Mouse (Mus musculus) neural tube, embryonic 13.5 days (tissue): ENCODE measurements around the gene Kcnk1. TPM values are rescaled to one million over a fixed set of nuclear protein-coding genes. Genes with fewer than 3 reads are reported as not detected.

ENCODE experiments used
- ATAC-seq: fragments of 200-750 bp; cut with Nextera tagmentation; 2 replicates; pipeline ENCODE4 v1.8.0; 2017; ENCODE audit warnings: low read depth, mild to moderate bottlenecking, moderate TSS enrichment, moderate library complexity
- H3K27ac ChIP-seq: fragments of 300-500 bp; sonication (generic); replicated peaks from 2 replicates; pipeline ENCODE4 v1.5.1; 2015; ENCODE audit warnings: moderate library complexity, mild to moderate bottlenecking, inconsistent platforms
- H3K27me3 ChIP-seq: fragments of 300-500 bp; sonication (generic); 2 replicates; pipeline ENCODE4 v1.6.1; 2015; ENCODE audit warnings: mild to moderate bottlenecking, inconsistent platforms
- H3K36me3 ChIP-seq: fragments of 300-500 bp; sonication (generic); 2 replicates; pipeline ENCODE4 v1.6.1; 2015; ENCODE audit warnings: mild to moderate bottlenecking, inconsistent platforms
- H3K4me1 ChIP-seq: fragments of 300-500 bp; sonication (generic); replicated peaks from 2 replicates; pipeline ENCODE4 v1.6.1; 2015; ENCODE audit warnings: inconsistent platforms
- H3K4me2 ChIP-seq: fragments of 300-500 bp; sonication (generic); 2 replicates; pipeline ENCODE4 v1.6.1; 2015; ENCODE audit warnings: inconsistent platforms, mild to moderate bottlenecking, moderate library complexity
- H3K4me3 ChIP-seq: fragments of 300-500 bp; sonication (generic); 2 replicates; pipeline ENCODE4 v1.5.1; 2015; ENCODE audit warnings: mild to moderate bottlenecking, inconsistent platforms
- H3K9ac ChIP-seq: fragments of 300-500 bp; sonication (generic); 2 replicates; pipeline ENCODE4 v1.6.1; 2015; ENCODE audit warnings: moderate library complexity, mild to moderate bottlenecking, inconsistent platforms
- H3K9me3 ChIP-seq: fragments of 300-500 bp; sonication (generic); 2 replicates; pipeline ENCODE4 v1.6.1; 2016; ENCODE audit warnings: inconsistent platforms
- WGBS: fragments of 180-500 bp; shearing (Covaris S2); methylation state at CpG from one replicate; pipeline ENCODE4 v1.1.7; 2015; 5-methylcytosine and 5-hydroxymethylcytosine counted together
- polyA plus RNA-seq: library from polyadenylated mRNA; unstranded; fragments of >200 nt; fragmentation: Nextera tagmentation; extraction: Ambion mirVana; gene quantifications from 2 replicates; pipeline ENCODE4 v1.2.1, GENCODE M21; 2015

Kcnk1 gene
- polyA plus RNA-seq, 1 experiment from 2014 or later = 8.2 TPM

DNA sequence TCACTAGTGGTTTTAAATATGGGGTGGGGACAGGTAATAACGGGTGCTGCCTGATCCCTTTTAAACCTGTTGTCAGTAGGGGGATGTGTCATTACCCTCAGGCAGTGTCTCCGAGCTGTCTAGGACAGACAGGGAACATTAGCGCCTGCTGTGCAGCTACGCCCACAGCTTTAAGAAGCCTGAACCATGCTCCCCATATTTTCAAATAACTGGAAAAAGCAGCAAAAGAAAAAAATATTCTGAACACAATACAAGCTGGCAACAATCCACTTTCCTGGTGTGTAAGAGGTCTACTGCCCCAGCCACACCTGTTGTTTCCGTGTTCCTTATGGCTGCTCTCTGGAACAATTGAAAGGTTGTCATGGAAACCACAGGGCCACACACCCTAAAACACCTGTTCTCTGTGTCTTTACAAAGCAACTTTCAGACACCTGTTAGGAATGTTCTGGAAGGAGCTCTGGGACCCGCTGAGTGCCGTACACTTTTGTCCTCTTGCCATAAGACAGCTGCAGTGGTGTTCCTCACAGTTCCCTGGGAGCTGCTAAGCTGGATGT lies 4.9 kb downstream of the Kcnk1 start:
- Histone ChIP-seq H3K36me3 (no peaks in the 10 kb centered on the region), H3K4me3 (no peak overlapping the region), H3K9me3 (no peaks in the 10 kb centered on the region), H3K9ac (no peak overlapping the region), H3K4me1 (peaks cover 20% of the 10 kb centered on the region), H3K27ac (no peak overlapping the region), H3K4me2 (no peak overlapping the region), H3K27me3 (peaks cover 32% of the 10 kb centered on the region)
- ATAC-seq = no peak
- 72% methylated on average over 7 of the region's 7 CpGs for WGBS

DNA sequence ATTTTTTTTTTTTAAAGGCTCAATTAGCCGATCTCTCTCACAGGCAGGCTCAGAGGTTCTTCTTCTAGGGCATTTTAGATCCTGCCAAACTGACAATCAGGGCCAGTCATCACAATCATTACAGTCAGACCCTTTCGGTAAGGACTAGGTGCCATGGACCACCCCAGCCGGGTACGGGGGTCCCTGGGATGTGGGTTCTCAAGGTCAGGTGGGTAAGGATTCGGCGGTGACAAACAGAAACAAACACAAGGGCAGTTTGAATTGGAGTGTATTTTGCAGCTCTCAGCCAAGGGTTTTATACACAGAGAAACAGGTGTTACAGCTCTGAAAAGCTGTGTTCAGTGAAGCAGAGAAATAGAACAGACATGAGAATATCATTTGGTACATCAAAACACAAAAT lies 8.6 kb downstream of the Kcnk1 start:
- Histone ChIP-seq H3K27me3 (no peaks in the 10 kb centered on the region), H3K36me3 (no peaks in the 10 kb centered on the region), H3K9me3 (no peaks in the 10 kb centered on the region), H3K4me1 (no peaks in the 10 kb centered on the region), H3K4me2 (no peak overlapping the region), H3K4me3 (no peak overlapping the region), H3K27ac (no peak overlapping the region), H3K9ac (no peak overlapping the region)
- 94% methylated on average over 6 of the region's 6 CpGs for WGBS
- ATAC-seq = no peak

DNA sequence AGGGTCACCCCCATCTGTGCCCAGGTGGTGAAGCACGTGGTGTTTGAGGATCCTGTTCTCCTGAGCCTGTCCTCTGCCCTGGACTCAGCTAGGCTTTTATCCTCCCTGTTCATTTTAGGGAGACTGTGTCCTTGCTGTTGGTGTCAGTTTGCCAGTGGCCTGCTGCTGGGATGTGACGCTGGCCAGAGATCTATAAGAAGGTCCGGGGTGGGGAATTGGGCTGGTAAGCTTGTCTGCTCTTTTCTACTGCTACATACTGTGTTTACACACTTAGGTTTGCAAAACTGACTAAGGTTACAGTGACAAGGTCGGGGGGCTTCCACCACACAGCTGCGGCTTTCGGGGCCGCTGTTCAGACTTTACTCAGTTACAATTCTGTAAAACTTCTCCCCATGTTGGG lies 10.0 kb downstream of the Kcnk1 start:
- no peaks in the 10 kb centered on the region for H3K4me1 ChIP-seq
- ATAC-seq = no peak
- no peaks in the 10 kb centered on the region for H3K9me3 ChIP-seq
- 81% methylated on average over 7 of the region's 7 CpGs for WGBS
- no peak overlapping the region for H3K9ac ChIP-seq
- H3K4me2 ChIP-seq = no peak overlapping the region
- no peak overlapping the region for H3K4me3 ChIP-seq
- H3K27ac ChIP-seq = no peak overlapping the region
- no peaks in the 10 kb centered on the region for H3K36me3 ChIP-seq
- no peaks in the 10 kb centered on the region for H3K27me3 ChIP-seq

DNA sequence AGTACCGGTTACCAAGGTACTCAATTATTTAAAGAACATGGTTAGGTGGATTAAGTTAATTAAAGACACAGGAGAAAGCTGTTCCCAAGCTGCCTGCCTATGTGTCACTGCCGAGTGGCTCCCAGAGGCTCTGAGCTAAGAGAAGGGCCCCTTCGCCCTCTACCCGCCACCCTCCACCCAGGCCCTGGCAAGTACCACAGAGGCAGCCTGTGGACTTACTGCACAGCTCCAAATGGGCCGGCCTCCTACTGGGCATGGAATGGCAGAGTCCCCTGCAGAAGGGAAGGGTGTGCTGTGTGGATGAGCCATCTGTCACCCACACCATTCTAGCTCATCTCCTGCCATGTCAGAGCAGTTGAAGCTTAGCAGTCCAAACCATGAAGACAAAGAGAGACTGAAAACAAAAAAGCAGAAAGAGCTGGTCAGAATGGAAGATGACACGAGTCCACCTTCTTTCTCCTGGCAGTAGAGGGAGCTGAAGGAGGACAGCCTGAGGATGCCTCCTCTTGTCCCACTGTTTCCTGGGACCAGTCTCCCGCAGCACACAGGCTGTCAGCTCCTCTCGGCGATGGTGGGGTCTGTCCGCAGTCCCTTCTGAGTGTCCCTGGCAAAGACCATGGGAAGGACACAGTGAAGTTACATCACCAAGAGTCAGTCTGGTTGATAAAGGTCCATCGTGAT lies 11.5 kb downstream of the Kcnk1 start:
- no peak for ATAC-seq
- 84% methylated on average over 11 of the region's 11 CpGs for WGBS
- H3K27me3 ChIP-seq = no peaks in the 10 kb centered on the region

DNA sequence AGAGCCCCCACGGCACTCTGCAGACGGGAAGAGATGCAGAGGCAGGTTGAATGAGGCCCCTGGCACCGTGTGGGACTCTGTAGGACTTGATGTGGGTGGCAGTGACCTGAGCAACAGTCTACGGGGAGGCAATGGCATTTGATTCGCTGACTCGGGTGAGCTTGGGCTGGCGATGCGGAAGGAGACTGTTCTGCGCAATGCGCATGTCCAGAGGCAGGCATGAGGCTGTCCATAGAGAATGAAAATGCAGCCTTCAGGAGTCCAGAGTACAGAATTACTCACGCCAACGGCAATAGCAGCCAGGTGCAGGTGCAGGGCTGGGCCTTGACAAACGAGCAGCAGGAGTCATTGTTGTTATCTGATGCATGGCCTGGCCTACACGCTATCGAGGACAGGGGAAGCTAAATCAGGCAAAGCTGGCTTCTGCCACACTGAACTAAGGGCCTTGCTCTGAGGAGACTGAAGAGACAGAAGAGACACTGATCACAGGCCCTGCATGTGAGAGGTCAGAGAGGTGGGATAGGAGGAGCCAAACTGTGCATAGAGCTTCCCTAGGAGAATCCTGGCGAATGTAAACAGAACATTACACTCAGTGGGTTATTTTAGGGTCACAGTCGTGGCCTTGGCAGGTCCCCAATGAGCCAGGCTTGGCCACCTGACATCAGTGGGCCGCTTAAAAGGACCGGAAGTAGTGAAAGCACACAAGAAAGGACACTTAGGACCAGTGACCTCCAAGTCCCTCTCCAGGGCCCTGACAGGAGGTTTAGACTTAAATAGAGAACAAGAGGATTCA lies 12.8 kb downstream of the Kcnk1 start:
- no peak overlapping the region for H3K4me2 ChIP-seq
- no peak overlapping the region for H3K27ac ChIP-seq
- H3K27me3 ChIP-seq = no peaks in the 10 kb centered on the region
- no peaks in the 10 kb centered on the region for H3K4me1 ChIP-seq
- no peak for ATAC-seq
- WGBS = 82% methylated on average over 19 of the region's 19 CpGs
- no peaks in the 10 kb centered on the region for H3K9me3 ChIP-seq
- H3K4me3 ChIP-seq = no peak overlapping the region
- no peaks in the 10 kb centered on the region for H3K36me3 ChIP-seq
- no peak overlapping the region for H3K9ac ChIP-seq

More for the DNA sequence above, 11.5 kb downstream of the Kcnk1 start:
- Histone ChIP-seq H3K4me3 (no peak overlapping the region), H3K9me3 (no peaks in the 10 kb centered on the region), H3K4me1 (no peaks in the 10 kb centered on the region), H3K4me2 (no peak overlapping the region), H3K36me3 (no peaks in the 10 kb centered on the region), H3K27ac (no peak overlapping the region), H3K9ac (no peak overlapping the region)

DNA sequence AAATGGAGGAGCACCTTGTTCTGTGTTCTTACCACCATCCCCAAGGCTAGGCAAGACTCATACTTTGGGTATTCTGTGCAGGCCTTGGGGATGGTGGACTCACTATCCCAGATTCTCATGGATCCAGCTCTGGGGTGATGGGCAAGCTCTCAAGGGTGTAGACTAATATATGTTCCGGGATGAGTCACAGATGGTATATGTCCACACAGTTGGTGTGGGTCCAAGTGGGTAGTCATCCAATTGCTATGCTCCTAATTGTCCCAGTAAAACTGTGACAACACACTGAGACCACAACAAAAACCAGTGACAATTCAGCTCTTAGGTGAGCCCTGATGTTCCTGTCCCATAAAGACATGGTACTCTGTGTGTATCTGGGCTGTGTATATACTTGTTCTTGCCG lies 14.0 kb downstream of the Kcnk1 start:
- no peak for ATAC-seq
- Histone ChIP-seq H3K36me3 (no peaks in the 10 kb centered on the region), H3K27me3 (no peaks in the 10 kb centered on the region), H3K9ac (no peak overlapping the region), H3K4me2 (no peak overlapping the region), H3K4me3 (no peak overlapping the region), H3K4me1 (no peaks in the 10 kb centered on the region), H3K27ac (no peak overlapping the region), H3K9me3 (no peaks in the 10 kb centered on the region)
- WGBS = 90% methylated on average over 2 of the region's 2 CpGs

DNA sequence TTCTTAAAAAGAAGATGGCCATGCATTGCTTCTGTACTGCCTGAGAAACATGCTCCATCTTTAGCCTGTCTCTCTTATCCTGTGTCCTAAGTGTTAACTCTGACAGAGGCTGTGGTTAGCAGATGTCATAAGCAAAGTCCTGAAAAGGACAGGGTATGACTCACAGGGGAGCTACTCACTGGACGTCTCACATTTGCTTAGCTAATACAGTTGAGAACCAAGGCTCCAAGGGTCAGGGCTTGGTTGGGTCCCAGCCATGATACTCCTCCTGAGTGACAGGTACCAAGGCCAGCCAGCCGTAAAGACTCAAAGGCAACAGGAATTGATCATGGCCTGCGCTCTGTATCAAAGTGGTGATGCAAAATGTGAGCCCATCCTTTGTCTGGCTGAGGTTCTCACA lies 15.9 kb downstream of the Kcnk1 start:
- Histone ChIP-seq H3K9me3 (no peaks in the 10 kb centered on the region), H3K27me3 (no peaks in the 10 kb centered on the region), H3K36me3 (no peaks in the 10 kb centered on the region), H3K9ac (no peak overlapping the region), H3K4me1 (no peaks in the 10 kb centered on the region), H3K4me3 (no peak overlapping the region), H3K27ac (no peak overlapping the region), H3K4me2 (no peak overlapping the region)
- ATAC-seq = no peak
- 83% methylated on average over 3 of the region's 3 CpGs for WGBS

DNA sequence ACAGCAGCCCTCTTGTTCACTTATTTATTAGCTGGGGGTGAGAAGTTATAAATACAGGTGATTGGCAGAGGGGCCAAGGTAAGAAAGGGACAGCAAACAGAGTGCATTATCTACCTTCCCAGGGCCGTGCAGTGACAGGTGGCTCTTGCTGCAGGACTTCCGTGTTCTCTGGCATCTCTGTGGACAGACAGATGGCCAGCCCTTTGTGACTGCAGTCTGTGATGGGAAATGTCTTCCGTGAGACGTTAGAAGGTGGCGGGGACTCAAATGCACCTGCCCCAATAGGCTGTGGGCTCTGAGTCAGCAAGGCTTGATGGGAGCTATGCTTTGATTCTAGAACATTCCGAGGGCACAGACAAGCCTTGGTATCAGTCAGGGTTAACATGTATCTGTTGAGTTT lies 17.4 kb downstream of the Kcnk1 start:
- no peaks in the 10 kb centered on the region for H3K27me3 ChIP-seq
- 86% methylated on average over 6 of the region's 6 CpGs for WGBS
- no peak overlapping the region for H3K27ac ChIP-seq
- H3K9me3 ChIP-seq = no peaks in the 10 kb centered on the region
- no peaks in the 10 kb centered on the region for H3K36me3 ChIP-seq
- H3K4me3 ChIP-seq = no peak overlapping the region
- H3K4me2 ChIP-seq = no peak overlapping the region
- H3K9ac ChIP-seq = no peak overlapping the region
- H3K4me1 ChIP-seq = no peaks in the 10 kb centered on the region
- no peak for ATAC-seq

DNA sequence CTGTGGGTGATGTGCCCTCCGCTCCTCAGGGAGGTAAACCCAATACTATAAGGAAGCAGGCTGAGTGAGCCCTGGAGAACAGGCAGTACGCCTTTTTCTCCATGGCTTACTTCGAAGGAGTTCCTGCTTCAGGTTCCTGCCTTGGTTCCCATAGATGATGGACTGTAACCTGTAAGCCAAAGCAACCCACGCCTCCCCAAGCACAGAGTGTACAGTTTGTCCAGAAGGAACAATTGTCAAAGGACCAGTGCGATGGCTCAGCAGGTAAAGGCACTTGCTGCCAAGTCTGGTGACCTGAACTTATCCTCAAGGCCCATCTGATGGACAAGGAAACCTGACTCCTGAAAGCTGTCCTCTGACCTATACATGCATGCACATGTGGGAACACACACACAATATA lies 18.7 kb downstream of the Kcnk1 start:
- Histone ChIP-seq H3K27me3 (no peaks in the 10 kb centered on the region), H3K4me1 (no peaks in the 10 kb centered on the region), H3K4me3 (no peak overlapping the region), H3K27ac (no peak overlapping the region), H3K4me2 (no peak overlapping the region), H3K9me3 (no peaks in the 10 kb centered on the region), H3K36me3 (no peaks in the 10 kb centered on the region), H3K9ac (no peak overlapping the region)
- no peak for ATAC-seq
- 93% methylated on average over 5 of the region's 5 CpGs for WGBS

DNA sequence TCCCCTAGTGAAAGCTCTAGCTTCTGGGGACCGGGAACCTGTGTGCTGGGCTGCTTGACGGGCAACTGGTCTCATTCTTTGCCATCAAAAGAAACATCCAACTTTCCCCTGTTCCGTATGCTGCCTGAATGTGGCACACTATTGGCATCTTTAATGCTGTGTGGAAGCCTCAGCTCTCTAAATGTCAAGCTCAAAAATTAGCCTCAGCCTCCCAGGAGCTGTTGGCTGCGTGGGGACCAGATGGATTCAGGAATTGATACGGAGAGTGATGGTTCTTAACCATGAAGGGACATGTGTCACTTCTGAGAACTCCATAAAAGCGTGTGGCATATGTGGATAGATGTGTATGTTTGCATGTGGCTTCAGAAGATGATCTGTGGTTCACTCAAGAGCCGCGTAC lies 27.0 kb downstream of the Kcnk1 start:
- Histone ChIP-seq H3K9me3 (no peaks in the 10 kb centered on the region), H3K27ac (no peak overlapping the region), H3K27me3 (no peaks in the 10 kb centered on the region), H3K4me3 (no peak overlapping the region), H3K36me3 (no peaks in the 10 kb centered on the region), H3K9ac (no peak overlapping the region), H3K4me1 (no peaks in the 10 kb centered on the region), H3K4me2 (no peak overlapping the region)
- 90% methylated on average over 8 of the region's 8 CpGs for WGBS
- no peak for ATAC-seq

DNA sequence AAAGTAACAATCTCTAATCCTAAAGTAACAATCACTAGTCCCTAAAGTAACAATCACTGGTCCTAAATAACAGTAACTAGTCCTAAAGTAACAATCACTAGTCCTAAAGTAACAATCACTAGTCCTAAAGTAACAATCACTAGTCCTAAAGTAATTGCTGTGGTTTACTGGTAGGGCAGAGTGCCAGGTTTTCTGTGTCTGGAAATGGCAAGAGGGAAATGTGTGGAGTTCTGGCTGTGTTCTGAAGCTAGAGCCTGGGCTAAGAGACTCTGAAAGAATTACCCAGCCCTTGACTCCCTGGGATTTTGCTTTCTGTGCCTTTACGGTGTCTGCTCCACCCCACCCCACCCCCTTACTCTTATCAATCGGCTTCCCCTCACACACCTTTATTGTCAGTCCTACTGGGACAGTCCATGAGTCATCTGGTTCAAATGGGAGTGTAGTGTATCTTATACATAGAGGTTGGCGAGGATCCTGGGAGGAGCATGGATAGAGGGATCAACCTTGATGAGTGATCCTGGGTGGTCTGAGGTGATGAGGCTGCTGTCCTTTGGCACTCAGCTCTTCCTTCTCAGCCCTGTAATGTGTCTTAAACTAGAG lies 28.8 kb downstream of the Kcnk1 start:
- Histone ChIP-seq H3K27ac (no peak overlapping the region), H3K4me2 (no peak overlapping the region), H3K27me3 (no peaks in the 10 kb centered on the region), H3K9me3 (no peaks in the 10 kb centered on the region), H3K4me3 (no peak overlapping the region), H3K9ac (no peak overlapping the region), H3K4me1 (no peaks in the 10 kb centered on the region), H3K36me3 (no peaks in the 10 kb centered on the region)
- ATAC-seq = no peak
- 73% methylated on average over 3 of the region's 3 CpGs for WGBS

DNA sequence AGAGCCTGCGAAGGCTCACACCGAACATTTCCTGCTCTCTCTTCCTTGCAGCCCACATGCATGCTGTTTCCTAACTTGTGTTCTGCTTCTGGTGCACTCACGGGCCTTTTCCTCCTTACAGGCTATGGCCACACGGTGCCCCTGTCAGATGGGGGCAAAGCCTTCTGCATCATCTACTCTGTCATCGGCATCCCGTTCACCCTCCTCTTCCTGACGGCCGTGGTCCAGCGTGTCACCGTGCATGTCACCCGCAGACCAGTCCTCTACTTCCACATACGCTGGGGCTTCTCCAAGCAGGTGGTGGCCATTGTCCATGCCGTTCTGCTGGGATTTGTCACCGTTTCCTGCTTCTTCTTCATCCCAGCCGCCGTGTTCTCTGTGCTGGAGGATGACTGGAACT lies 29.9 kb downstream of the Kcnk1 start:
- 93% methylated on average over 16 of the region's 16 CpGs for WGBS
- Histone ChIP-seq H3K9ac (no peak overlapping the region), H3K27ac (no peak overlapping the region), H3K36me3 (no peaks in the 10 kb centered on the region), H3K9me3 (no peaks in the 10 kb centered on the region), H3K4me3 (no peak overlapping the region), H3K4me2 (no peak overlapping the region), H3K27me3 (no peaks in the 10 kb centered on the region), H3K4me1 (no peaks in the 10 kb centered on the region)
- no peak for ATAC-seq
